Mouse (Mus musculus): ENCODE measurements at regions not wholly inside any gene's neighbourhood (a gene's known extent, or its start where the extent isn't known, plus 50 kb on each side); places are given as distances from the start of the nearest gene placed in this dataset.

- TF ChIP-seq CTCF (IDR thresholded peaks at IDR 0.05; ENCODE audit: low read depth, low read length), result no peak
- TF ChIP-seq POLR2A (IDR thresholded peaks at IDR 0.05; ENCODE audit: borderline replicate concordance, low read depth, low read length), result no peak
Observed at GRCm38 (mm10) chr10:120663396-120663795, 187.1 kb upstream of the Hmga2 start.
